Mouse (Mus musculus) thymus, postnatal 4 days (tissue): ENCODE data around the gene Gm3285.

Experiments
- DNase-seq: peaks from one replicate; pipeline ENCODE4 v3.0.0; 2021

Gene Gm3285

GRCm38 (mm10) chr10:77900903-77901818 is 39.4 kb downstream of the Gm3285 start:
- no peak for DNase-seq

GRCm38 (mm10) chr10:77901871-77902210 is 40.1 kb downstream of the Gm3285 start:
- DNase-seq: no peak

GRCm38 (mm10) chr10:77902211-77902893 is 40.6 kb downstream of the Gm3285 start, which contains the start of gene Lrrc3:
TSS of gene Lrrc3 (minus strand) at chr10:77902536.
- peak; percentile 58 for DNase-seq

DNA sequence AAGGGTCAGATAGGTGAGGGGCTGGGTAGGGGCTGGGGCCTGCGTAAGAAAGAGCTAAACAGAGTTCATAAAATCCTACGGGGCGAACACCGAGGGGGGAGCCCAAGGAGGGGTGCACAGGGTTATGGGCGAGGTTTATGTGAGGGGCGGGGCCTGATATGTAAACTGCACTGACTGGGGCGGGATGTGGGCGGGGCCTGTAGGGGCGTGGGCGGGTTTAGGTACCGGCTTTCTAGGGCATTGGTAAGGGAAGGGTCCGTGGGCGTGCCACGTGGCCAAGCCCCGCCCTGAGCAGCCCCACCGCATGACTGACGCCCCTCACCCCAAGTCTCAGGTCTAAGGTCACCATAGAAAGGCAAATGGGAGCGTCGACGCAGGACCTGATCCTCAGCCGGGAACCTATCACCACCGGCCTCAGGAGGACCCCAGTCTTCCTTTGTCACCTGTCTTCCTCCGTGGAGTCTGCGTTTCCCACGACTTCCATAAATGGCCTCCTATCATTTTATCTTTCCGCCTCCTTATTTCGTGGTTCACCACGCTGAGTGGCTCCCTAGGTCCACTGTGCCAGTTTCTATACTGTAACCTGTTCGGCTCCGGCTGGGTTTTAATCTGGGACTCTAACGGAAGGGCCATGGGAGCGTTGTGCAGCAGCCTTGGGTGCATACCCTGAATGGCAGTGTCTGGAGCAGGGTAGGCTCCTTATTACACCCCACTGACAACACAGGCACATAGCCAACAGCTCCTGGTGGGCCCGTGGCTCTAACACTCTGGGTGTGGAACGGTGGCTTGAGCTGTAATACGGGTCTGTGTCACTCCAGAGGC is 41.3 kb downstream of the Gm3285 start:
- DNase-seq: peak; percentile 52
